Mouse (Mus musculus): ENCODE results near the gene Snx12.
A peak's percentile ranks its signal among the peaks of the same experiment; 100 is the strongest.
"Not testable (repeated sequence)": the region's sequence is repeated elsewhere in the genome, so short reads cannot be mapped to it uniquely, and the experiment has no call there.

Snx12 gene

DNA sequence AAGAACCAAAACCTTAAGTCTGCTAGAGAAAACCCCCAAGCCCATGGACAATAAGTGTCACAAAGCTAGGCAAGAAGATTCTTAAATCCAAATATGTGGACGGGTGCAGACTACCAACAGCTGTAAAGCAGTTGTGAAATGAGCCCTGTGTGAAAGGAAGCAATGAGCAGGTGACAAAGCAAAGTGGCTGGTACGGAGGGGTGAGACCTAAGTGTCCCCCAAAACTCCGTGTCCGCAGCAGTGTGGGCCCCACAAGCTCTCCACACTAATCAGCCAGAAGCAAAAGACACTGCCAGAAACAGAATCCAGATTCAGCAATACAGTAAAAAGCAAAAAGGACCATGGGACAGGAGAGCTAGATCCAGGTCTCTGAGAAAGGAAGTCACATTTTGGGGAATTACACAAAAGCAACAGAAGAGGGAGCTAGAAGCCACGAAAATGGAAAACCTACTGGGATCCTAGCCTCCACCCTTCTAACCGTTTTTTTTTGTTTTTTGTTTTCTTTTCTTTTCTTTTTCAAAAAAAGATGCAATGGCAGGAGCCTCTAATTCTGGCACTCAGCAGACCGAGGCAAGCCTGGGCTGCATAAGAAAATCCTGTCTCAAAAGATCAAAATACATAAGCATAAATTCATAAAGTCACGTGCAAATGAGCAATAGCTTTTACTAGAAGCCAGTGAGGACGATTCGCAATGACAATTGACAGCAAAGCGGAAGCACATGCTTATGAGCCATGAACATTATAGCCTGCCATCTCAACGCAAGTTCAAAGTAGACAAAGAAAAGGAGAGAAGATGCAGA is 90.2 kb downstream of the Snx12 start:
- DNase-seq: peak; percentile 3 to 8

DNA sequence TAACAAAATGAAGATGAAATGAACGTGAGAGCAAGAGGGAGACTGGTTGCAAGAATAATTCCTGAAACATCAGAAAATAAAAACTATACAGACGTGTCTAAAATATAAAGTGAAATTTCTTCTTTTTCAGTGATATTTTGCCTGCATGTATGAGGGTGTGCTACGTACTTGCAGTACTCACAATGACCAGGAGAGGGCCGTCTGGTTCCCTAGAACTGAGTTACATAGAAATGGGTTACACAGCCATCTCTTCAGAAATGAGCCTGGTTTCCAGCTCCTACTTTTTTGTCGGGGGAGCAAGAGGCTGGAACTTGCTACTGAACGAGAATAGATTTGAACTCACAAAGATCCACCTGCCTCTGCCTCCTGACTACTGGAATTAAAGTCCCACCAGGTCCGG is 91.4 kb downstream of the Snx12 start:
- peak; percentile 80 to 83 for DNase-seq

DNA sequence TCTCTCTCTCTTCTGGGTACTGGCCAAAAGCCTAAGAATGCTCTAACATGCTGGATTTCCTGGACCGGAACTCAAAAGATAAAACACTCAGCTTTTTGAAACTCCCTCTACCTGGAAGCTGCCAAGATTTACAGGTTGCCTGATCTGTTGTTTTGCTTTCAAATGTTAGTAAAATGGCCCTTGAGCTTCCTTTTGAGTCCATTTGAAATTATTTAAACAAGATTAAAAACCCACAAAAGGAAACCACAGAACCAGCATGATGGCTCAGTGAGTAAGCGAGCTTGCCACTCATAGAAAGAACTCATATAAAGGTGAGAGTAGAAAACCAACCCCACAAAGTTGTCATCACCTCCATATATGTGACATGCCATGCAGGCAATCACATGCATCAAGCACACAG is 93.8 kb downstream of the Snx12 start:
- DNase-seq: no peak

DNA sequence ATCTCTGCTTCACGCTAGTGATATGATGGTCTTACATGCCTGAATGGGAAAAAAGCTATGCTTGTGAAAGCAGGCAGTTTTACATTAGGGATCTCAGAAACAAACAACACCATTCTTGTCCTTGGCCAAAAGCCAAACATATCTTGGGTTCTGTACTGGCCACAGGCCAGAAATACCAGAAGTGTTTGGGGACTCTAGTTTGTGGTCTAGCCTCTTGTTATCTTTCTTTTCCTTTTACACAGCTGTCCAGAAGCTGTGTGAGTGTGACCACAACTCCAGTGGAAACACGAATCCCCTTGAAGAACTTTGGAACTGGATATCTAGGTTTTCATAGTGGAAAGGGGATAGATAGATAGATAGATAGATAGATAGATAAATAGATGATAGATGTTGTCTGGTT is 95.4 kb downstream of the Snx12 start:
- DNase-seq: peak; percentile 4 to 33

DNA sequence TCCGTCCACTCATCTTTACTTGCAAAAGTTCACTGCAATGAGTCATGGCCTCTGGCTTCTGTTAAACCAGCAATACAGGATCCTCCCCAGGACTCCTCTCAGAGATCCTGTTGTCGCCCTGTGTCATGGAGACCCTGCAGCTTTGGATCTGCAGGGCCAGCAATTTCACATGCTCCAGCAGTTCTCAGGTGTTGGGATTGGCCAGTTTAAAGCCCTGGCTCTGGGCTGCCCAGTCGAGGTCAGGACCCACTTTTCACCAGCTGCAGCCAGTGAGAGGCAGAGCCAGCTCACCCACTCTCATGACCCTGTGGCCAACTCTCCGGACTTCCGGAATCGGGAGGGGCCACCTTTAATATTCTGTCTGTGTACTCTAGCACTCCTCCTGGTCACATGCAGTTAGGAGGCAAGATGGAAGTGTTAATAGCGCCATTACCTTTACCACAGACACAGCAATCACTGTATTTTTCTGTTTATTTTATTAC is 95.8 kb downstream of the Snx12 start:
- DNase-seq: peak; percentile 13 to 62

- DNase-seq: no peak
These were observed 101.8 kb downstream of the Snx12 start for GRCm38 (mm10) chrX:101120546-101120945.

DNA sequence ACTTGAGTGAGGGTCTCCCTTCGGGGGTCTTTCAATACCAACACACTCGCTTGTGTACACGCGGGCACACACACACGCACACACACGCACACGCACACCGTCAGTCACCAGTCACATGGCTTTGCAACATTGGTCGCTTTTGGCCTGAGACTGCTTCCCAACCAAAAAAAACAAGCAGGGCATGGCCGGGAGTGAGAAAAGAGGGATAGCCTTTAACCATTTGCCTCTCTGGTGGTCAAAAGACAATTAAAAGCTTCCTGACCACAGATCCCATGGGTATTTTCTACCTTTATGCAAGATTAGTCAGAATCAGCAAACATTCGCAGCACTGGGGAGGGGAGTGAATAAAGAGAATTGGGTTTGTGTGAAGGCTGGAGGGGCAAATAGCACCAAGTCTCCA is 136.4 kb downstream of the Snx12 start, which contains the start of gene Slc7a3:
Gene Slc7a3 (minus strand): TSS at position 101 of the 400 bp plus-strand sequence.
- DNase-seq: no peak

GRCm38 (mm10) chrX:101085211-101085610 is 137.2 kb downstream of the Snx12 start:
- not testable (repeated sequence) for DNase-seq

DNA sequence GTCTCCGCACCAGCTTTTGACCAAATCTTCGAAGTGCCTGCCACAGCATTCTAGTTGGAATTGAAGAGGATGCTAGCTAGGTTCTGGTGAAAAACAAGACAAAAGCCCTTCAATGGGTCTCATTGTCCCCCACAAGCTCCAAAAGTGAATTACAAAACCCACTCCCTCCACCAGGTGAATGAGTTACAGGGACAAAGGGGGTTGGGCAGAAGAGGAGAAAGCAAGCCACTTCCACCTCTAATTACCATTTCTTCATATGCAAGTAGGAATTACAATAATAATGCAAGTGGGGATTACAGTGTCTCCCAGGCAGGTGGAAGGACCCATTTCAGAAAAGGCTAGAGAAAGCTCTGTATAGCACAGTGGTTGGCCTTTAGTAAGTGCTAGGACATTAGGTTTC is 138.2 kb downstream of the Snx12 start:
- DNase-seq: no peak

GRCm38 (mm10) chrX:101065245-101065644 is 157.1 kb downstream of the Snx12 start:
- DNase-seq: no peak

DNA sequence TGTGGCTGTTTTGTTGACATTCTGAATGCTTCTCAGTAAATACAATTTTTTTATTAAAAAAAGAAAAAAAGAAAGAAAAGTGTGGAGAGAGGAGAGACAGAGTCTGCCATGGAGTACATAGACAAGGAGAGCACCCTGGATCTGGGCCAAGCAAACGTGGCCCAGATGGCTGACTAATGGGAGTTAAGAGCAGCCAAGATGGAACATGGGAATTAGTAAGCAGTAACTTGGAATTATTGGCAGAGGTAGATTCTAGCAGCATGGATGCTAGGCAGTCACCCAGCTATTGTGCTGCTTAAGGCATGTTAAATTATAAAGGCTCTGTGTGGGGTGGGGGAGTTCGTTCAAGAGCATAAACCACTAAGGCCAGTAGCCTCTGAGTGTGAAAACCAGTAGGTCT is 158.9 kb downstream of the Snx12 start:
- no peak for DNase-seq

- no peak for DNase-seq
These were observed 162.8 kb downstream of the Snx12 start, which contains the start of gene Tex11 for GRCm38 (mm10) chrX:101059541-101059940. TSS of gene Tex11 (minus strand) at chrX:101059667.
